Mouse (Mus musculus) Patski (cell line): ENCODE measurements around the gene Arfip1. TPM values are rescaled to one million over a fixed set of nuclear protein-coding genes. Genes with fewer than 3 reads are reported as not detected.

Experiments
- ATAC-seq: fragments of 100-300 bp; one replicate; pipeline ENCODE4 v1.8.0; 2021
- CTCF ChIA-PET: fragments of 350-600 bp; sonication (Branson Sonifier 250); formaldehyde crosslinking; loops from one replicate; lab custom pipeline; 2022; ENCODE audit warnings: inconsistent platforms; lab: Charles Lee
- POLR2A ChIA-PET: fragments of 350-600 bp; sonication (Branson Sonifier 250); formaldehyde crosslinking; loops from one replicate; lab custom pipeline; 2022; ENCODE audit warnings: antibody characterized with exemption, inconsistent platforms; lab: Charles Lee
- DNase-seq: peaks from one replicate; pipeline ENCODE4 v3.0.0-alpha.2; 2011; ENCODE audit warnings: low read depth, low spot score
- H3K27me3 ChIP-seq: fragments of 371-371 bp; one replicate; pipeline ENCODE4 v1.5.1; 2021
- CTCF ChIP-seq: fragments of 100-300 bp; IDR thresholded peaks from one replicate; pipeline ENCODE4 v1.5.1; 2021
- in situ Hi-C: fragments of 300-500 bp; cut with MboI; formaldehyde crosslinking; loops from 3 replicates; pipeline ENCODE4 v1.11.1; 2018; ENCODE audit warnings: low pct_unique_long_range_greater_than_20kb, mixed read lengths
- polyA plus RNA-seq: library from polyadenylated mRNA; unstranded; gene quantifications from one replicate; pipeline ENCODE4 v1.2.3, GENCODE M21; 2021

Arfip1 gene
- polyA plus RNA-seq, 1 experiment from 2014 or later: 107 TPM

GRCm38 (mm10) chr3:84603212-84603611, 20.8 kb upstream of the Arfip1 start:
- no peak for ATAC-seq
- POLR2A ChIA-PET: no interaction called here

DNA sequence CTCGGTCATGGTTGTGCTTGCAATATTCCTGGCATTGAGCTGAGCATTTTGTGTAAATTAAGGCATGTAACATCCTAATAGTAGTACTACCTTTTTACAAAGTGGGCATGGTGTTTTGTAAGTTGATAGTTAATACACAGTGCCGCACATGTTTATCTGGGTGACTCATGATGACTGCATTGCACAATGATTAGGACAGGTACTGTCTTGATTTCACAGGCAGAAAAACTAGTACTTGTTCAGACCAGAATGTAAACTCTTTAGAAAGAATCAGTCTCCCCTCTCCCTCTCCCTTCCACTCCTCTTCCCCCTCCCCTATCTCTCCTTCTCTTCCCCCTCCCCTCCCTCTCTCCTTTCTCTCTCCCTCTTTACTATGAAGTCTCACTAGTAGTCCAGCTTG, 20.3 kb upstream of the Arfip1 start:
- in situ Hi-C loops: no loop called here
- POLR2A ChIA-PET: no interaction called here
- CTCF ChIA-PET: interaction anchor here (1.7 kb wide), 1 partner anchor 12 kb away, joined by 4 read pairs; no protein-coding TSS in a partner anchor

More at GRCm38 (mm10) chr3:84603212-84603611, 20.8 kb upstream of the Arfip1 start:
- TF ChIP-seq CTCF: no peak
- CTCF ChIA-PET: interaction anchor here (1.7 kb wide), 1 partner anchor 11 kb away, joined by 4 read pairs; no protein-coding TSS in a partner anchor
- H3K27me3 ChIP-seq: no peaks in the 10 kb centered on the region
- in situ Hi-C loops: no loop called here
- no peak for DNase-seq

GRCm38 (mm10) chr3:84601870-84602495, 19.6 kb upstream of the Arfip1 start:
- H3K27me3 ChIP-seq: no peaks in the 10 kb centered on the region
- ChIA-PET POLR2A (no interaction called here), CTCF (interaction anchor here (1.7 kb wide), 1 partner anchor 11 kb away, joined by 4 read pairs; no protein-coding TSS in a partner anchor)
- in situ Hi-C loops: no loop called here
- no peak for TF ChIP-seq CTCF
- no peak for DNase-seq
- ATAC-seq: no peak

More for the DNA sequence above, 20.3 kb upstream of the Arfip1 start:
- H3K27me3 ChIP-seq: no peaks in the 10 kb centered on the region
- TF ChIP-seq CTCF: no peak
- no peak for ATAC-seq
- no peak for DNase-seq

GRCm38 (mm10) chr3:84598756-84599155, 16.3 kb upstream of the Arfip1 start:
- H3K27me3 ChIP-seq: no peaks in the 10 kb centered on the region
- ChIA-PET CTCF (interaction anchor here (1.0 to 2.8 kb wide), 6 partner anchors 10 to 53 kb away, joined by 3 to 9 read pairs (median 4); partner anchors contain the start of gene Arfip1), POLR2A (interaction anchor here (0.5 to 1.4 kb wide), 3 partner anchors 14 to 118 kb away, joined by 3 read pairs; partner anchors contain the start of gene Arfip1)
- TF ChIP-seq CTCF: no peak
- ATAC-seq: no peak
- in situ Hi-C loops: no loop called here
- DNase-seq: no peak

- ATAC-seq: no peak
- TF ChIP-seq CTCF: no peak
- no peaks in the 10 kb centered on the region for H3K27me3 ChIP-seq
- CTCF ChIA-PET: interaction anchor here (0.9 to 2.8 kb wide), 8 partner anchors 9 to 72 kb away, joined by 3 to 9 read pairs (median 4); partner anchors contain the start of gene Arfip1
- DNase-seq: no peak
- POLR2A ChIA-PET: interaction anchor here (0.5 to 1.4 kb wide), 2 partner anchors 13 to 117 kb away, joined by 3 read pairs; no protein-coding TSS in a partner anchor
- in situ Hi-C loops: no loop called here
Measured at GRCm38 (mm10) chr3:84597996-84598734, 15.7 kb upstream of the Arfip1 start.

GRCm38 (mm10) chr3:84595677-84596234, 13.3 kb upstream of the Arfip1 start:
- TF ChIP-seq CTCF: no peak
- DNase-seq (no peak), ATAC-seq (no peak)
- in situ Hi-C loops: no loop called here
- ChIA-PET CTCF (interaction anchor here (2.1 kb wide), 1 partner anchor 12 kb away, joined by 7 read pairs; no protein-coding TSS in a partner anchor), POLR2A (interaction anchor here (0.8 kb wide), 1 partner anchor 13 kb away, joined by 3 read pairs; the partner anchor contains the start of gene Arfip1)
- H3K27me3 ChIP-seq: no peaks in the 10 kb centered on the region

- no peak for ATAC-seq
Measured at GRCm38 (mm10) chr3:84594894-84595676, 12.7 kb upstream of the Arfip1 start.

GRCm38 (mm10) chr3:84593274-84593673, 10.8 kb upstream of the Arfip1 start, which contains the start of gene Tigd4:
Gene Tigd4 (plus strand): TSS chr3:84593574.
- ATAC-seq (no peak), DNase-seq (no peak)
- no peak for TF ChIP-seq CTCF
- POLR2A ChIA-PET: no interaction called here
- CTCF ChIA-PET: interaction anchor here (0.7 to 1.7 kb wide), 5 partner anchors 10 to 114 kb away, joined by 3 to 7 read pairs (median 3); partner anchors contain the start of gene Arfip1
- no peaks in the 10 kb centered on the region for H3K27me3 ChIP-seq
- in situ Hi-C loops: no loop called here

More at GRCm38 (mm10) chr3:84594894-84595676, 12.7 kb upstream of the Arfip1 start:
- POLR2A ChIA-PET: interaction anchor here (0.8 kb wide), 1 partner anchor 12 kb away, joined by 3 read pairs; the partner anchor contains the start of gene Arfip1
- no peak for DNase-seq
- CTCF ChIA-PET: interaction anchor here (1.2 to 2.1 kb wide), 3 partner anchors 12 to 116 kb away, joined by 3 to 7 read pairs (median 3); no protein-coding TSS in a partner anchor
- in situ Hi-C loops: no loop called here
- no peak for TF ChIP-seq CTCF
- no peaks in the 10 kb centered on the region for H3K27me3 ChIP-seq

DNA sequence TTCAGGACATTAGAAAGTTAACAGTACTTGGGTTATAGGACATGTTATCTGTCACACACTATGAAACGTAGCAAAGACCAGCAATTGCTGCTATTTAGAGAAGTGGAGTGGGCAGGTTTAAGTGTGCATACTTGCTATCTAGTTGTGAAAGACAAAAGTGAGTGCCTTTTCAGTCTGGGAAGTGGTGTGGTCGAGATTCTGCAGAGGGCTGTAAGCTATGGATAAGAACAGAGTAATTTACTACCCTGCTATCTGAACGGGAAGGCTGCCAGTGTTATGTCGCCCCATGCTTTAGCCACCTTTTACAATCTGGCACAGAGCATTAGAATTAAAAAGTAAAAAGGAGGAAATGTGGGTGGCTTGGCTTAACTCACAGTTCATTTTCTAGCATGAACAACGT, 4.3 kb upstream of the Arfip1 start:
- DNase-seq (no peak), ATAC-seq (no peak)
- CTCF ChIA-PET: no interaction called here
- H3K27me3 ChIP-seq: no peaks in the 10 kb centered on the region
- POLR2A ChIA-PET: interaction anchor here (0.5 kb wide), 1 partner anchor 271 kb away, joined by 3 read pairs; no protein-coding TSS in a partner anchor
- TF ChIP-seq CTCF: no peak
- in situ Hi-C loops: no loop called here
